Mouse (Mus musculus) urinary bladder, postnatal 4 days (tissue): ENCODE measurements around the gene Rhoj.
A peak's percentile ranks its signal among the peaks of the same experiment; 100 is the strongest.
"Not testable (repeated sequence)": the region's sequence is repeated elsewhere in the genome, so short reads cannot be mapped to it uniquely, and the experiment has no call there.

Source experiments
- DNase-seq, 2 experiments: peaks; one replicate each; pipeline ENCODE4 v3.0.0; 2021 to 2022; ENCODE audit warnings: low spot score in 2 of 2

The Rhoj gene

DNA sequence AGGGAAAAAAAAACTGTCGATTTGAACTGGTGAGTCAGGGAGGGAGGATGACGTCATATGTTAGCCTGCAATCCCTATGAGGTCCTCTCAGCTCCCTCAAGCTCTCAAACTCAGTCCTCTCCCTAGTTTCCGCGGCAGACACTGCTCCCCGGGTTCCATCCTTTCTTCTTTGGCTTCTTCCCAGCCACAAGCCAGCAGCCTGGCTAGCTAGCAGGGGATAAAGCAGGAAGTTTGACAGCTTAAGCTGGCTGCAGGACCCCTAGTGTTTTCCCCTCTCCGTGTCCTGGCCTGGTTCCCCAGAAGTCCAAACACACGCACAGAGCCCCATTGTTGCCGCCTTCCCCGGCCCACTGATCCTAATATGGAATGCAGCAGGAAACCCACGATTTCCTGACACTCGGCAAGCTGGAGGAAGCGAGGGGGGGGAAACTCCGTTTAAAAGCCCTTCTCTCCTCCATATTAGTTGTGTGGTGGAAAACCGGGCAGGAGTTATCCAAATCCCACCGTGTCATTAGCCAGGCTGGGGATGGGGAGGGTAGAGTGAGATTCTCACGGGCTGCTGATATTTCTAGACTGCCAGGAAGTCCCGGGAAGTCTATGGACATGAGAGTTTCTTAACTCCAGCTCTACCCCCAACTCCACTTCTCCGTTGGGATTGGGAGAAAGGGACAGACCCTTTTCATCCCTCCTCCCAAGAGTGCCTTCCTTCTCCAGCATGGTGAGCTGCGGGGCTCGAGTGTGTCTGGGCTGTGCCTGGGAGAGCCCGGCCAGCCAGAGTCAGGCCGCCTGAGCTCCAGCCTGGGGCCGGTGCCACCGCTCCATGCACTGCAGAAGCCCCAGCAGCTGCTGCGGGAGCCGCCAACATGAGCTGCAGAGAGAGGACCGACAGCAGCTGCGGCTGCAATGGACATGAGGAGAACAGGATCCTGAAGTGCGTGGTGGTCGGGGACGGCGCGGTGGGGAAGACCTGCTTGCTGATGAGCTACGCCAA, at the start of gene Rhoj:
TSS of gene Rhoj (plus strand) at position 362 of the 991 bp plus-strand sequence.
- peak; percentile 69 to 71 for DNase-seq

DNA sequence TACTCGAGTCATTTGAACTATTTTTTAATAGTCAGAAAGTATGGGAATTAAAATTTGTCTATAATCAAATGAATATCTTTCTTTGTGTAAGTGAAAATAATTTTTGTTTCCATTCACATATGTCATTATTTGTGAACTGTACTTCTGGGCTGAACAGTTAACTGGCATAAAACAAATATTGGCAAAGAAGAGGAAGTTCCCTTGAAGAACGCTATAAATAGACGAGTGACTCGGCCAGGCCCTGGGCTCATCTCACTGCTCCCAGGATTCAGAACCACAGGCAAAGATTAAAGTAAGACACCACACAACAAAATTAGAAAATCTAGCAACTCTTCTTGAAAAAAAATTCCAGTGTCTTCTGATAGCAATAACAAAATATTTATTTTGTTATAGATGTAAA, 36.4 kb upstream of the Rhoj start:
- DNase-seq = no peak

DNA sequence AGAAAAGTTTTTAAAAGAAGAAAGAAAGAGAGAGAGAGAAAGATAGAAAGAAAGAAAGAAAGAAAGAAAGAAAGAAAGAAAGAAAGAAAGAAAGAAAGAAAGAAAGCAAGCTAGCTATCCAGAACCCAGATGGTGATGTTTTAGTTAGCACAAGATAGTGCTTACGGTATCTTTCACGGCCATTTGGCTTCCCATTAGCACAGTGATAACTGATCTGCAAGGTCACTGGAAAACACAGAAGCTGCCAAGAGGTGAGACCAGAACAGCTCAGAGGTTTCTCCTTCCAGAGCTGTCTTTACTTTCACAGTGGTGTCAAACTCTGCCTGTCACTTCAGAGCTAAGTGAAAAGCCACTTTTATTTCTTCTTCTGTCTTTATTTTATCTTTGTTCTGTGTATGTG, 32.4 kb upstream of the Rhoj start:
- DNase-seq = no peak

DNA sequence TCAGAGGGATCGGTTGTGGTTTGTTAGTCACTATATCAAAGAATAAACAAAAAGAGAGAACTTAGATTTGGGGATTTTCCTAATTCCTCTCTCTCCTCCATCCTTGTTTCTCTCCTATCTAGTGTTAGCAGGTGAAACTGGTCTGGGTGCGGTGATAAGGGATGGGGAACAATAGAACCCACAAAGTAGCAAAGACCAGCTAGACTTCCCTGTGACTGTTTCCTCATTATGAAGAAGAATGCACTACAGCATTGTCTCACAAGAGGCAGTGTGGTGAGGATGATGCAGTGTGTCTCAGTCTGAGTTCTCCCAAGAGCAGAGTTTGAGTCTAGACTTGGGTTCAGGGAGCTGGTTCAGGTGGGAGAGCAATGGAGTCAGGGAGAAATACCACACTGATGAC, 30.7 kb upstream of the Rhoj start:
- no peak for DNase-seq

DNA sequence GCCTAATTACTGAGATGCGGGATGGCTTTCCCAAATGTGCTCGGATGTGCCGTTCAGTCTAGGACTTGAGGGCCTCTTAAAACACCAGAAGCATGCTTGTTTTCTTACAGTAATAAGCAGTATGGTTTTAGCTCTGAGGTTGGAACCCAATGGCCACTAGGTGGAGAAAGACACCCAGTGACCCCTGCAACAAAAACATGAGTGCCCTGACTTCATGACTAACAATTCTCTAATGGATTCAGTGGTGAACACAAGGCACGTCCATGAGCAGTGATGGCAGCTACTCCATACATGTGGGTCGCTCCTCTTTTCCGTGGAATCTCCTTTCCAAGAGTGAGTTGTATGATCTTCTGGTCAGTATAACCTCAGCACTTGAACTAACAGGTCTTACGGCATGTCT, 27.6 kb upstream of the Rhoj start:
- no peak for DNase-seq

DNA sequence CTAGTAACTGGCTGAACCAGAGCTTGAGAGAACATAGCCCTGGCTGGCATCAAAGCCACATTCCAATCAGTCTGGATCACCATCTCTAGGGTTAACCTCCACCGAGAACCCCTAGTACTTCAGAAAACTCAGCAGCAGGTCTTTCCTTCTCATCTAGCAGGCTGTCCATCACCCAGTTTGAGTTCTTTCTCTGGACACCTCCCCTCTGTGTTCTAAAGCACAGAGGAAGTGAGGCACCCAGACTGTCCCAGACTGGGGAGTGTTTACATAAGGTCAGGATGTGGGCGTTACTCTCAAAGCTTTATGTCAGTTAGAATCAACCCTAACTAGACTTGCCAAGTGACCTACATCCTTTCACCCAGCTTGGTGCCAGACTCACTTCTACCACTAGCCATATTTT, 24.9 kb upstream of the Rhoj start:
- DNase-seq = no peak

DNA sequence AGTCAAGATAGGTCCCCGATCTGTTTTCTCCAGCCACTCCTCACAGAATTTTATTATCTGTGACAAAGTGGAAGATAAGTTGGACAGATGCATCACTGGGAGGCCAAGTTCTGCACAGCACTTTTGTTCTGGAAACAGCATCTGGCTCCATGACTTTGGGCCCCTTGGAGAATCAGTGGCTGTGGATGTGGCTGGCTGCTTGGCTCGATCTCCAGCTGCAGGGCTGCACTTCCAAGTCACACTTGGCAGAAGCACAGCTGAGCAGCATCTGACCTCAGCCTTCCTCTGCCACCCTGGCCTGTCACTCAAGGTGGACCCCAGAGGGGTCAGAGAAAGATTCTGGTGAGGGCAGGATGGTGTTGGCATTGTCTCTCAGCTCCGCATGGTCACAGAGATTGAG, 22.0 kb upstream of the Rhoj start:
- peak in 1 of 2 experiments; percentile 33 for DNase-seq

DNA sequence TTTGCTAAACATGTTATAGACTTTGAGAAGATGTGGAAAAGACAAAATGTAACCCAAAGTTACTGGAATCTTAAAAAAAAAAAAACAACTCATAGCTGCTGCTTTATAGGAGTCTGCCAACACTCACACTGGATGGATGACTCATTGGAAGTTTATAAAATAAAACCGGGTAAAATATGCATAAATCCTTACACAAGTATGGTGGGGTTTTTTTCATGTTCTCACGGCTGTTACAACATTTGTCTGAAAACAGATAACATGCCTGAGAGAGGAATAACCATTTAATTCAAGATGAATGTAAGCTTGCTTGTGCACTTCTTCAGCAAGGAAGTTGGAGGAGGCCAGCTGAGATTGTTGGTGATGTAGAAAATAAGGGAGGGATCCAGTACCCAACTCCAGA, 17.6 kb upstream of the Rhoj start:
- no peak for DNase-seq

DNA sequence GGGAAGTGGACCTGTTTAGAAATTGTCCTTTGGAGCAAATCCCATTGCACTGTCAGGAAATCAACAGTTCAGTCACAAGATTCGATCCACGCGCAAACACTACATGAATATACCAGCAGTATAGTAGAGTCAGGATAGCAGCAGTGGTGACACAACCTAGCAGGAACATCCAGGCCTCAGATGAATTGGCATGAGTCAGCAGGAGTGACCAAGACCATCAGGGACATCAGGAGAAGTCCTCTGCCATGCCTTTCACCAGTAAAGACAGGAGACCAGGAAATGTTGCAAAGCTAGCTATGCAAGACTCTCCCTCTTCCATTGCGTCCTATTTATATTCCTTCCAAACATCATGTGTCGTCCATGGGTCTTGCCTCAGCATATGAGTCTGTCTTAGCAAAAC, 16.6 kb upstream of the Rhoj start:
- no peak for DNase-seq

DNA sequence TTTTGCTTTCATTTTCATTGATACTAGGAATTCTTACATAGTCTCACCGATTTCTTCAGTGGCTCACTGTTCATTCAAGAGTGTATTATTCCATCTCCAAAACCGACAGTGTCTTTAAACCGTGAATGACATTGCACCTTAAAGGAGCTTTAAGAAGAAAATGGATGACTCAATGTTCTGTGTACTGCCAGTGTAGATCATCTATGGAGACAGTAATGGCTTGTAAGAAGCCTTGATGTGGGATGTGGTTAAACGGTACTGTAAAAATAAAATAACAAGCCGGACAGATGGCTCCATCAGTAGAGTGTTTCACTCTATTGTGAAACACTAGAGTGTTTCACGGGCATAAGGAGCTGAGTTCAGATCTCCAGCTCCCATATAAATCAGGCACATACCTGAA, 15.2 kb upstream of the Rhoj start:
- DNase-seq = no peak

DNA sequence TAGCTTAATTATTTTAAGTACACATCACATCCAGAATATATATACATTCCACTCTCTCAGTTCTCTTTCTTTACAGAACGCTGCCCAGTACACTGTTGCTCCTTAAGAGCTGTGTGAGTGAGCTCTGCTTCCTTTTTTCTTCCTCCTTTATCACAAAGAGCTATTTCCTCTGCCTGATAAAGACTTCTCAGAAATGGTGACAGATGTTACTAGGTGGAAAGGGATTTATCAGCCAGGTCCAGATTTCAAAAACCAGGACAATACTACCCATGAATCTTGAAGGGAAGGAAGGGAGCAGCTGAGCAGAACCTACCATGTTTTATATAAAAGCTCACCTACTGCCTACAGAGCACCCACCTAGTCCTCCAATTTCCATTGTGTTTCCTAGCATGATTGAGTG, 8.3 kb upstream of the Rhoj start:
- DNase-seq = no peak

DNA sequence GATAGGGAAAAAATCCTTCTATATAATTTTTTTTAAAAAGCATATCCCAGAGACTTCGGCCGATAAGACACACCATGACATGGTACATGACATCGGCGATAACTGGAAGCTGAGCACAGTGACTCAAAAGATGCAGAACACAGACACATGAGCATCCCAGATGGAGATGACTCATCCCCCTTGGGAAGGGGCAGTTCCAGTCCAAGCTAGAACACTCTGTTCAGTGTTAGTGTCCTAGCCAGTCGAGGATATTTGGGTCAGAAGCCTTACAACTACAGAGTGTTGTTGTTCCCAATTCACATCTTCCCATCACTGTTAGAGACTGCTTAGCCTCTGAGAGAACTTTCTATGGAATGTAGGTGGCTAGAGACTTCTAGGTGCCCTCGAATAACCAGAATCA, 4.0 kb upstream of the Rhoj start:
- no peak for DNase-seq

DNA sequence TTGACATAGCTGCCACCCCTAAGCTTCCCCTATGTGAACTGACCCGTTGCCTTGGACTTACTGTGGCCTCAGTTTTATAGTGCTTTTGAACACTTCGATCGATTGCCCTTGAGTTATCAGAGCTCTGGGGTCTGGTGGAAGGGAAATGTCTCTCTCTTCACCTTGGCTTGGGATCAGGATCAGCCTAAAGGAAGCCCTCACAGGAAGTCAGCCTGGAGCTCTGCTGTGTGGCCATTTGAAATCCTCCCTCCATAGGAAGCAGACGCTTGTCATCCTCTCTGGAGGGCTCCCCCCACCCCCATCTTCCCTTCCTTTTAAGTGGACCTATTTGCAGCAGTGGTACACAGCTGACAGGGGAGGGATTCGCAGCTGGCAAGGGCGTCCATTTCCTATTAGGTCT, 1.6 kb downstream of the Rhoj start:
- no peak for DNase-seq

DNA sequence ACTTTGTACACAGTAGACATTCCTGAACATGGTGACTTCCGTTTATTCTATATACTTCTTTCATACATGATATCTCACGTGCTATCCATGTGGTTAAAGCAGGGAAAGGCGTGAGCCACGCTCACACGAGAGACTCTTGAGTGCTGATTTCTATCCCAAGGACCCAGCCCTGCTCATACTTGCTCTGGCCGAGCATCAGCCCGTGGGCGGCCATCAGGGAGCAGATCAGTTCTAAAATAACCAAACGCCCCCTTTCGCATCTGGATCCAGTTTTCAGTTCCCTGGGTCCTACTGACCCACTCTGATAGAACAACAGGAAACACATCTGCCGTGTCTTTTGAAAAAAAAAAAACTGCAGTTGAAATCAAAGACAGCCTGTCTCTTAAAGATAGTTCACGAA, 2.6 kb downstream of the Rhoj start:
- DNase-seq = no peak

DNA sequence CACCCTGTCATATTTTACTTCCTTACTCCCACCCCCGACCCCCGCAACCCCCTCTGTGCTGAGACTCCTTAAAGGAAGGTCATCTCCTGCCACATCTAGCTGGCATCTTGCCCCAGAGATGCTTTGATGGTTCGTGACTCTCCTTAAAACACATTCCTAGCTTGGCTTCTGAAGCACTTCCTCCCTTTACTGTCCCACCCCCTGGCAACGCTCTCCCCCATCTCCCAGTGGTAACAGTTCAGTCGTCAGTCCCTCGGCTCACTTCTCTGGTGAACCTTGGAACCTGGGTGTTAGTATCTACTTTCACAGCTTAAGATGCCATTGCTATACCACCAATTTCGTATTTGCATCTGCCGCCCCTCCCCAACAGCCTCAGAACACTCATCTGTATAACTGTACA, 3.8 kb downstream of the Rhoj start:
- DNase-seq = no peak

DNA sequence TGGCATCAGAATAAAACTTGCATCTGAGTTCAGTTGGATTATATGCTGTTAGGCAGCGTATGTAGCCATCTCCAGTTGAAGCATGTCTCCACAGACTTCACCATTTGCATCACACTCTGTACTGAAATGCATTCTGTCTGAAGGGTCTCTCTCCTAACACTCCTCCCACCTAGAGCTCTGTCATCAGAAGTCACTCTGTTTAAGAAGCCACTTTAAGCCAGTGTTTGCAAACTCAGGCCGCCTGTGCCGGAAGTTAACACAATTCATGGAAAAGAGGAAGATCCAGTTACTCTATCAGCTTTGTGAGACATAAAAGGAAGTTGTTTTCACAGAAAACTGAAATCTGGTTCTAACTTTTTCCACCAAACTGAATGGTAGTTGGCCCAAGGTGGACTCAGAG, 5.9 kb downstream of the Rhoj start:
- DNase-seq = no peak

DNA sequence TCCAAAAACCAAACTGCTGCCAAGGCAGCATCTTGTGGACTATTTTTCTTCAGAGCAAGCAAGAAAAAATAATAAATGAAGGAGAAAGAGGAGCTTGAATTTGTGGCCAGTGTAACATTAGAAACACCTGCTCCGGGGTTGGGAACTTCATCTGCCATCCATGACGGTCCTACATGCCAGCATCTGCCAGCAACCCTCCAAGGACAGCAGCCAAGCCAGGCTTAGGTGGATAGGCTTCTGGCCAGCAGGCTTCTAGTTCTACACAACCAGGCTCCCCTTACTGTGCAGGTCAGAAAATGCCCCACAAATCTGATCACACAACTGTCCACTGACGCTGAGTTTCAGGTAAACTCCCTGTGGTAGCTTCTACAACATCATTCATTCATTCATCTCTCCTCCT, 7.7 kb downstream of the Rhoj start:
- DNase-seq = no peak

DNA sequence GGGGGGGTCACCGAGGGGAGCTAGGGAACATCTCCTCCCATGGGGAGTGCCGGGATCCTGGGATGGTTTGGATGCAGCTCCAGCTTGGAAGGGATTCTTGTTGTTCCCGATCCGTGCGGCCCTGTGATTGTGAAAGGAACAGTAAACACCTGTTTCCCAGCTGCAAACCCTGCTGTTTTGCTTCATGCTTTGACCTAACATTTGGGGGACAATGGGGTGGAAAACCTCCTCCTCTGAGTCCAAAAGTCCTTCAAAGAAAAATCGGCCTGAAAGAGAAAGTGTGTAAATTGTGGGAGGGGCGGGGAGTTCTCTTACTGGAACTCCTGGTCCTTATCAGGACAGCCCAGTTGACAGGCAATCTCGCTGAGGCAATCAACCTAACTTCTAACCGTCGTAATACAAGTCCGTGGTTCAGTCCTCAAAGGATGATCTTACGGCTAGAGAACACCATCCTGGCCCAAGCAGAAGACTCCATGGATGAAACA, 12.4 kb downstream of the Rhoj start:
- peak in 1 of 2 experiments; percentile 38 for DNase-seq

DNA sequence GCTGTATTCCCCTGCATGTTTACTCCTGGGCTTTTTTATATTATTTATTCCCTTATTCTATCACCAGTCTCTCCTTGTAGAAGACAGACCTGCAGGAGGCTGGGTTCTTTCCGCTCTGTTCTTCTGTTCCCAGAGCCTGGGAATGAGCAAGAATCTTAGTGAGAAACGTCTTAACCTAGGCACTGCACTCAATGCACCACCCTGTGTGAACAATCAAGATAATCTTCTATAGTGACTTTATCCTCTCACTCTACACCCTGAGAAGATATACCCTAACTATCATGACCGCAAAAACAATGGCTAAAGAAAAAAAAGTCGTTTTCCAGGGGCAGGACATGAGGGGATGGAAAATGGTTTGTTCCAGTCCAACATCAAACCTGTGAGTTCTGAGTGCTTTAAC, 13.1 kb downstream of the Rhoj start:
- DNase-seq = no peak

DNA sequence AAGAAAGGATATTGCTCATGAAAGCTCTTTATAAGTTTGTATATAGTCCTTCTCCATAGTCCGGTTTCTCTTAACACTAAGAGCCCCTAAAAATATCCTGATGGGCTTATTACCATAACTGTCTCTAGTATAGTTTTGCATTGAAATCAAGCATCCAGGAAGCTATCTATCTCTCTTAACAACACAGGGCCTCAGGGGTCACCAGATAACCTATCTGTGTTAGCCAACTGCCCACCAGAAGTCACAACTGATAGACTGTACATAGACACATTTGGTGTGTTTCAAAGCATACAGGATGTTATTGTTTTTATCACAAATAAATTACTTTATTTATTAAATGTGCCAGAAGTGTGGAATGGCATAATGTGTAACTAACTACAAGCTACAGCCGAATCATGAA, 21.1 kb downstream of the Rhoj start:
- DNase-seq = no peak

DNA sequence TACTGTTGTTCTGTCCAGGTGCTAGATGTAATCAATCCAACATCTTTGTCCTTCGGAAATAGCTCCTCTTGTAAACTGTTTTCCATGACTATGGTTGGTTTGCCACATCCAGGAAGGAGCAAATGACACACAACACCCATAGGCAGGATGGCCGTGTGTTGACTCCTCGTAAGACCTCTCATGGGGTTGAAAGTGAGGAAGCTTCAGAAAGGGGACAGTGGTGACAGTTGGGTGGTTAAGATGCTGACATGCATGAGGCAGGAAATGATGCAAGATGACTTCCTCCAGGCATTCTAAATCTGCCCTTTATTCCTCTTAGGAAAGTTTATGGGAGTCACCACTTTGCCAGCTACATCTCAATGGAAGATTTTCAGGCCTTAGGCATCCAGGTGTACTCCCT, 31.8 kb downstream of the Rhoj start:
- DNase-seq = no peak

DNA sequence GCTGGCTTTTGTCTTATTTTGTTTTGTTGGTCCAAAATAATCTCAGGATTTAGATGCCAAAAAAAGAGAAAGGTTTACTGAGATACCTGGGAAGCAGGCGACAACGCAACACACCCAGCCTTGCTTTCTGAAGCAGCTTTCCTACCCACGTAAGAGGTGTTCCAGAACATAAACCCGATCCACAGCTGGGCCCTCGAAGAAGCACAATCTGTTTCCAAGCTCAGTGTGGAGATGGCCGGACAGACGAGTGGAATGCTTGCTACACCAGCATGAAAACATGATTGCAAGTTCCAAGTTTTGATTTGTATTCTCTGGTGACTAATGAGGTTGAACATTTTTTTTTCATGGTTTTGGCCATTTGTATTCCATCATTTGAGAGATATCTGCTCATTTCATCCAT, 32.2 kb downstream of the Rhoj start:
- DNase-seq = no peak

DNA sequence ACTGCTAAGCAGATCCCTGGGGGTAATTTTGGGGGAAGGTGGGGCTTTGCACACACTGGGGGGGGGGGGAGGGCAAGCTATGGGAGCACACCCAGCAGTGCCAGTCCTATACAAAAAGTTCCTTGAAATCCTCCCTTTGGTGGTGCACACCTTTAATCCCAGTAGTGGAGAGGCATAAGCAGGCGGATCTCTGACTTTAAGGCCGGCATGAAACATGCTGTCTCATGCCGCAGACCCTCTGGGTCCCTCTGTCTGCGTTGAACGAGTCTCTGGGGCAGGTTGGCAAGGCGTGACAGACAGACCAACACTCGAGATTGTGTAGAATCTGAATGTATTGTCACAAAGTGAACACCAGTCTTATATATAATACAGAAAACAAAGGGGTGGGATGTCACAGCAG, 40.4 kb downstream of the Rhoj start:
- no peak for DNase-seq

DNA sequence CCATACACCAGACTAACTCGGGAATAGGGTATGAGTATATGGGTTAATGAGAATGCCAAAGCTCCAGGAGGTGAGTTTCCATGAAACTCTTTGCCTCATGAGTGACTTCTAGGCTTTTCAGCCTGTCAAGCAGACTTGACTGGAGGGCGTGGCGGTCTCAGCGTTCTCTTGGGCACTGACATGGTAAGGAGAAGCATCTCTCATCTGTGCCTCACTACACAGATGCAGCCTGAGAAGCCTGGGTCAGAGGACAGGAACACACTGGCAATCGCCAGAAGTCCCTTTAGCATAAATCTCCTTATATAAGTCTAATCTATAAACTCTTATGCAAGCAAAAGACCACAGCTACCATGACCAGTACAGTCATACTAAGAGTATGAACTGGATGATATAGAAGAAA, 41.4 kb downstream of the Rhoj start:
- DNase-seq = not testable (repeated sequence)
